Mouse (Mus musculus) limb, embryonic 13.5 days (tissue): ENCODE results near the gene Slc25a45. TPM values are rescaled to one million over a fixed set of nuclear protein-coding genes. Genes with fewer than 3 reads are reported as not detected.
A peak's percentile ranks its signal among the peaks of the same experiment; 100 is the strongest.

Source experiments
- ATAC-seq: fragments of 200-750 bp; cut with Nextera tagmentation; 2 replicates; pipeline ENCODE4 v1.8.0; 2017; ENCODE audit warnings: low read depth, moderate number of reproducible peaks, moderate TSS enrichment; ENCODE audit not compliant: low FRiP score
- H3K27ac ChIP-seq: fragments of 300-500 bp; sonication (generic); 2 replicates; pipeline ENCODE4 v1.5.1; 2015; ENCODE audit warnings: inconsistent platforms, mild to moderate bottlenecking, moderate library complexity
- H3K27me3 ChIP-seq: fragments of 300-500 bp; sonication (generic); 2 replicates; pipeline ENCODE4 v1.6.1; 2015; ENCODE audit warnings: mild to moderate bottlenecking, inconsistent platforms
- H3K36me3 ChIP-seq: fragments of 300-500 bp; sonication (generic); 2 replicates; pipeline ENCODE4 v1.6.1; 2015; ENCODE audit warnings: inconsistent platforms, mild to moderate bottlenecking, moderate library complexity
- H3K4me1 ChIP-seq: fragments of 300-500 bp; sonication (generic); 2 replicates; pipeline ENCODE4 v1.6.1; 2015; ENCODE audit warnings: inconsistent platforms
- H3K4me2 ChIP-seq: fragments of 300-500 bp; sonication (generic); replicated peaks from 2 replicates; pipeline ENCODE4 v1.6.1; 2015; ENCODE audit warnings: inconsistent platforms, mild to moderate bottlenecking, moderate library complexity
- H3K4me3 ChIP-seq: fragments of 300-500 bp; sonication (generic); 2 replicates; pipeline ENCODE4 v1.5.1; 2015; ENCODE audit warnings: moderate library complexity, mild to moderate bottlenecking, inconsistent platforms
- H3K9ac ChIP-seq: fragments of 300-500 bp; sonication (generic); 2 replicates; pipeline ENCODE4 v1.6.1; 2015; ENCODE audit warnings: mild to moderate bottlenecking, inconsistent platforms
- H3K9me3 ChIP-seq: fragments of 300-500 bp; sonication (generic); 2 replicates; pipeline ENCODE4 v1.6.1; 2016; ENCODE audit warnings: inconsistent platforms
- WGBS: fragments of 180-500 bp; shearing (Covaris S2); methylation state at CpG from one replicate; pipeline ENCODE4 v1.1.7; 2015; 5-methylcytosine and 5-hydroxymethylcytosine counted together
- polyA plus RNA-seq: library from polyadenylated mRNA; unstranded; fragments of >200 nt; fragmentation: Nextera tagmentation; extraction: Ambion mirVana; gene quantifications from 2 replicates; pipeline ENCODE4 v1.2.1, GENCODE M21; 2015

Slc25a45 gene
- polyA plus RNA-seq, 1 experiment from 2014 or later = 2.3 TPM

DNA sequence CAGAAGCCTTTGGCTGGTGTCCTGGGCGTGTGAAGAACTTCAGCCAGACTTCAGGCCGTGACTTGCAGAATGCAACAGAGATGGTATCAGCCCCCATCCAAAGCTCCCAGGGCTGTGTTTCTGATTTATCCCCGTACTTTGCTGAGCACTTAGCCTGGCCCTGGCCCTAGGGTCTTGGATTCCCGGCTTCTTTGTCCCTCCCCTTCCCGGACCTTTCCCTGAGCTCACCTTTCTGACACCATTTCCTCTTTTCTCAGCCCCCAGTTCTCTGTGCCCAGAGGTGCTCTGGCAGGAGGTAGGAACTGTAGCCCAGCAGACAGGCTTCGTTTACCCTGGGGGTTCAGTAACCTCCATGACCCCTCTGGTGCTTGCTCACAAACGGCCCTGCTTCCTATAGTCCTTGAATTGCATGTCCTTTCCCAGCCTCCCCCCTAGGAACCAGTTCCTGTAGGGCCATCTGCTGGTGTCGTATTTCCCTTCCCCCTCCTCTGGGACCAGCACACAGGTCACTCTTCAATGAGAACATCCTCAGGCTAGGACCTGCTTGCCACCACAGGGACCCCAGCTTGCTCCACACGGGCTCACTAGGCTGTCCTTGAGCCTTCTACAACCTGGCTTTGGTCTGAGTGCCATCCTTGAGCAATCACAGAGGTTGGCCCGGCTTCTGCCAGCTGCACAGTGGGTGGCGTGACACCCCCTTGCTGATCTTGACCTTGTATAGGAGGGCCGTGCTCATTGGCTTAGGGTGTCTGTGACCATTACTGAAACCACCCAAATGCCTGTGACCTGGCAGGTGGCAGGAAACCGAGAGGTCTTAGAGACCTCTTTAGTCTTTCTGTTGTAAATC is 28.6 kb upstream of the Slc25a45 start:
- Histone ChIP-seq H3K9ac (peak overlapping the region; percentile 56), H3K4me3 (0 out of 2 replicates have a peak overlapping the region, but pooled peaks have one; percentile 0), H3K27me3 (no peaks in the 10 kb centered on the region), H3K4me2 (peak overlapping the region; percentile 71), H3K9me3 (no peaks in the 10 kb centered on the region), H3K27ac (peak overlapping the region; percentile 97), H3K4me1 (peaks cover 59% of the 10 kb centered on the region), H3K36me3 (peaks cover 20% of the 10 kb centered on the region)
- ATAC-seq = no peak
- WGBS = 29% methylated on average over 13 of the region's 13 CpGs

DNA sequence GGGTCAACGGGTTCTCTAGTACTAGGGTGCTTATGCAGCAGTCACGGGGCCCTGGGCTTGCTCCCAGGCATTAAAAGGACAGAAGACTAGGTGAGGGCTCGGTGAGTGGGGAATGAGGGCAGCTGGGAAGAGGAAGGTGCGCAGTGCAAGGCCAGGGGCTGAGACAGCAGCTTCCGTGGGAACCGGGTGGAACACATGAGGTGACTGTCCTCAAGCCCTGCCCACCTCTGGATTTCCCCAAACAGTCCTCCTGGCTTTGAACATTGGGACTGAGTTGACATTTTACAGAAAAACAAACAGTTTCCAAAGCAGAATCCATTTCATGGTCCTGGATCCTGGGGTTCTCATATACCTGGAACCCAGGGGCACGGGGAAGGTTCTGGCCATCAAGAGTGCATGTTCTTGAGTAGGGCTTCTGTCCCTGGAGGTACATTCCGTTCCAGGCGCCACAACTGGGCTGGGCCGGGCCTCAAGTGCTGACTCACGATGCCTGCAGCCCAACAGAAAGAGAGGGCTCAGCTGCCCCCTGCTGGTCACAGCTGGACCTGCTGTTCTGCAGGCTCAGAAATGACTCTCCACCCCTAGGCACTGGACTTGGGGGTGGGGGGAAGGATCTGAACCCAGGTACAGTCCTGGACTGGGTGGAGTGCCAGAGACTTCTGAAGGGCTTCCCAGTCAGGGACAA is 27.6 kb upstream of the Slc25a45 start:
- H3K4me1 ChIP-seq = peaks cover 50% of the 10 kb centered on the region

DNA sequence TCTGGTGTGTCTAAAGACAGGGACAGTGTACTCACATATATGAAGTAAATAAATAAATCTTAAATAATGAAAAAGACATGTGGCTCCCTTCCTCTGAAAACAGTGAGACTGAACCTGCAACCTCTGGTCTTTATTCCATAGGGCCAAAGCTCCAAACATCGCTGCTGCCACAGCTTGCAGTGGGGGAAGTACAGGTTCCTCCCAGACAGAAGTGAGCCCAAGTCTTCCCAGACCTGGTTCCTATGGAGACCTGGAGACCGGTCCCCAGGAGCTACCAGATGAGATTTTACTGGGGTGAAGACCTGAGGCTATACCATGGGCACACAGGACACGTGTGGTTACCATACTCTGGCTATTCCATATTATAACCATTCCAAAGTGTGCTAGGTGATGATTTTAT is 26.7 kb upstream of the Slc25a45 start:
- Histone ChIP-seq H3K9me3 (no peaks in the 10 kb centered on the region), H3K27me3 (no peaks in the 10 kb centered on the region), H3K4me1 (peaks cover 44% of the 10 kb centered on the region), H3K36me3 (peaks cover 35% of the 10 kb centered on the region), H3K27ac (no peak overlapping the region), H3K9ac (no peak overlapping the region), H3K4me2 (no peak overlapping the region), H3K4me3 (no peak overlapping the region)
- 78% methylated on average over 3 of the region's 3 CpGs for WGBS
- no peak for ATAC-seq

More for the DNA sequence above, 27.6 kb upstream of the Slc25a45 start:
- Histone ChIP-seq H3K9me3 (no peaks in the 10 kb centered on the region), H3K4me3 (no peak overlapping the region), H3K4me2 (peak overlapping the region; percentile 71; the same call in 1 of the 2 replicates), H3K9ac (0 out of 2 replicates have a peak overlapping the region, but pooled peaks have one; percentile 31), H3K27ac (0 out of 2 replicates have a peak overlapping the region, but pooled peaks have one; percentile 12), H3K36me3 (peaks cover 26% of the 10 kb centered on the region), H3K27me3 (no peaks in the 10 kb centered on the region)
- ATAC-seq = peak; percentile 4; the same call in 1 of the 2 replicates
- WGBS = 30% methylated on average over 11 of the region's 11 CpGs

DNA sequence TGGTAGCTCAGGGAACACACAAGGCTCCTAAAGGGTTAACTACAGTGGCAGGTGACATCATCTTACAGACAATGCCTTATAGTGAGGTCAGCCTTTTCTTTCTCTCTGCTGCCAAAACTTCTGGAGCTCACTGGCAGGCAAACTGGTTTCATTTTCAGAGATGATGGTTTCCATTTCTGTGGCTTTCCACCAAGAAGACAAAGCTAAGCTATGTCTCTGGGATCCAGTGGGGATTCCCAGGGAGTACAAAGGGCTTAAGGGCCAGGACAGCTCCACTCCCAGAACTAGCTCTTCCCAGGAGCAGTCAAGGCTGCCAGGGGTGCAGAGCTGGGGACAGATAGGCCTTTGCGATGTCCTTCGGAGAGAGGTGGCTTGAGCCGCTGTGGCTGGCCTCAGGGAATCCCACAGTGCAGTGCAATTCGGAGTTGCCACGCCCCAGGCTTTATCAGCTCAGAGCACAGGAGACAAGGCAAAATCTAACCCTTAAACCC is 26.1 kb upstream of the Slc25a45 start:
- Histone ChIP-seq H3K4me1 (peaks cover 38% of the 10 kb centered on the region), H3K4me2 (no peak overlapping the region), H3K4me3 (no peak overlapping the region), H3K27ac (peak overlapping the region; percentile 18; the same call in 1 of the 2 replicates), H3K27me3 (no peaks in the 10 kb centered on the region), H3K36me3 (peaks cover 42% of the 10 kb centered on the region), H3K9me3 (no peaks in the 10 kb centered on the region), H3K9ac (0 out of 2 replicates have a peak overlapping the region, but pooled peaks have one; percentile 32)
- 77% methylated on average over 5 of the region's 5 CpGs for WGBS
- no peak for ATAC-seq

GRCm38 (mm10) chr19:5852035-5852722 is 25.4 kb upstream of the Slc25a45 start:
- H3K9me3 ChIP-seq = no peaks in the 10 kb centered on the region
- H3K9ac ChIP-seq = 0 out of 2 replicates have a peak overlapping the region, but pooled peaks have one; percentile 32
- no peak overlapping the region for H3K4me3 ChIP-seq
- no peak for ATAC-seq
- peaks cover 31% of the 10 kb centered on the region for H3K4me1 ChIP-seq
- 82% methylated on average over 12 of the region's 12 CpGs for WGBS
- no peaks in the 10 kb centered on the region for H3K27me3 ChIP-seq
- no peak overlapping the region for H3K4me2 ChIP-seq
- peaks cover 48% of the 10 kb centered on the region for H3K36me3 ChIP-seq
- H3K27ac ChIP-seq = no peak overlapping the region

- no peak overlapping the region for H3K9ac ChIP-seq
- peaks cover 89% of the 10 kb centered on the region for H3K36me3 ChIP-seq
- WGBS = 83% methylated on average over 9 of the region's 9 CpGs
These were observed 21.0 kb upstream of the Slc25a45 start for GRCm38 (mm10) chr19:5856604-5857003.

GRCm38 (mm10) chr19:5862335-5863085 is 15.1 kb upstream of the Slc25a45 start:
- 96% methylated on average over 14 of the region's 14 CpGs for WGBS
- Histone ChIP-seq H3K4me2 (no peak overlapping the region), H3K36me3 (peaks cover 100% of the 10 kb centered on the region), H3K27ac (no peak overlapping the region), H3K27me3 (no peaks in the 10 kb centered on the region), H3K4me3 (no peak overlapping the region), H3K9ac (no peak overlapping the region), H3K9me3 (peaks cover 5% of the 10 kb centered on the region; the same call in 1 of the 2 replicates), H3K4me1 (no peaks in the 10 kb centered on the region)
- no peak for ATAC-seq

More at GRCm38 (mm10) chr19:5856604-5857003, 21.0 kb upstream of the Slc25a45 start:
- no peak overlapping the region for H3K4me3 ChIP-seq
- H3K27ac ChIP-seq = no peak overlapping the region
- no peak overlapping the region for H3K4me2 ChIP-seq
- H3K4me1 ChIP-seq = no peaks in the 10 kb centered on the region
- H3K9me3 ChIP-seq = no peaks in the 10 kb centered on the region
- no peak for ATAC-seq
- H3K27me3 ChIP-seq = no peaks in the 10 kb centered on the region

- H3K4me2 ChIP-seq = no peak overlapping the region
- 96% methylated on average over 5 of the region's 5 CpGs for WGBS
- no peak overlapping the region for H3K27ac ChIP-seq
- H3K27me3 ChIP-seq = no peaks in the 10 kb centered on the region
- no peak overlapping the region for H3K9ac ChIP-seq
- no peaks in the 10 kb centered on the region for H3K4me1 ChIP-seq
- no peak overlapping the region for H3K4me3 ChIP-seq
- peaks cover 100% of the 10 kb centered on the region for H3K36me3 ChIP-seq
- H3K9me3 ChIP-seq = peaks cover 5% of the 10 kb centered on the region; the same call in 1 of the 2 replicates
- no peak for ATAC-seq
These were observed 13.8 kb upstream of the Slc25a45 start for GRCm38 (mm10) chr19:5863776-5864175.

- WGBS = 93% methylated on average over 20 of the region's 20 CpGs
- Histone ChIP-seq H3K9ac (no peak overlapping the region), H3K9me3 (peaks cover 5% of the 10 kb centered on the region; the same call in 1 of the 2 replicates), H3K4me2 (no peak overlapping the region), H3K27me3 (no peaks in the 10 kb centered on the region), H3K4me1 (no peaks in the 10 kb centered on the region), H3K36me3 (peaks cover 100% of the 10 kb centered on the region), H3K4me3 (no peak overlapping the region), H3K27ac (no peak overlapping the region)
- ATAC-seq = no peak
These were observed 12.8 kb upstream of the Slc25a45 start for GRCm38 (mm10) chr19:5864710-5865398.

- ATAC-seq = no peak
- H3K4me1 ChIP-seq = peaks cover 22% of the 10 kb centered on the region
- H3K9ac ChIP-seq = no peak overlapping the region
- H3K4me2 ChIP-seq = no peak overlapping the region
- no peaks in the 10 kb centered on the region for H3K27me3 ChIP-seq
- no peak overlapping the region for H3K27ac ChIP-seq
- H3K9me3 ChIP-seq = no peaks in the 10 kb centered on the region
- peaks cover 85% of the 10 kb centered on the region for H3K36me3 ChIP-seq
- H3K4me3 ChIP-seq = no peak overlapping the region
- 88% methylated on average over 6 of the region's 6 CpGs for WGBS
These were observed 9.5 kb upstream of the Slc25a45 start for GRCm38 (mm10) chr19:5868096-5868495.
